Mouse (Mus musculus): ENCODE results near the gene Idnk. TPM values are rescaled to one million over a fixed set of nuclear protein-coding genes. Genes with fewer than 3 reads are reported as not detected.
A peak's percentile ranks its signal among the peaks of the same experiment; 100 is the strongest.

The Idnk gene
- total RNA-seq, 2 experiments from 2014 or later, result 41.6 to 45.9 TPM

GRCm38 (mm10) chr13:58189473-58189872 lies 32.0 kb downstream of the Idnk start:
- ATAC-seq (replicated peaks; ENCODE audit: poor library complexity, severe bottlenecking), result 0 out of 2 replicates have a peak, but pooled peaks have one; percentile 17

- no peak for ATAC-seq (replicated peaks; ENCODE audit: poor library complexity, severe bottlenecking)
Measured at GRCm38 (mm10) chr13:58191516-58191915, 34.1 kb downstream of the Idnk start.

- ATAC-seq (replicated peaks; ENCODE audit: poor library complexity, severe bottlenecking), result no peak
Measured at GRCm38 (mm10) chr13:58192146-58192545, 34.7 kb downstream of the Idnk start.

- ATAC-seq (replicated peaks; ENCODE audit: poor library complexity, severe bottlenecking), result no peak
Measured at GRCm38 (mm10) chr13:58193221-58193620, 35.8 kb downstream of the Idnk start.

- ATAC-seq (replicated peaks; ENCODE audit: poor library complexity, severe bottlenecking), result no peak
Measured at GRCm38 (mm10) chr13:58194908-58195307, 37.5 kb downstream of the Idnk start.

GRCm38 (mm10) chr13:58197211-58197610 lies 39.8 kb downstream of the Idnk start:
- no peak for ATAC-seq (replicated peaks; ENCODE audit: poor library complexity, severe bottlenecking)

GRCm38 (mm10) chr13:58197981-58198640 lies 40.7 kb downstream of the Idnk start:
- no peak for ATAC-seq (replicated peaks; ENCODE audit: poor library complexity, severe bottlenecking)

- ATAC-seq (replicated peaks; ENCODE audit: poor library complexity, severe bottlenecking), result no peak
Measured at GRCm38 (mm10) chr13:58201343-58201742, 43.9 kb downstream of the Idnk start.

GRCm38 (mm10) chr13:58201908-58202307 lies 44.5 kb downstream of the Idnk start:
- no peak for ATAC-seq (replicated peaks; ENCODE audit: poor library complexity, severe bottlenecking)

- no peak for ATAC-seq (replicated peaks; ENCODE audit: poor library complexity, severe bottlenecking)
Measured at GRCm38 (mm10) chr13:58202903-58203302, 45.5 kb downstream of the Idnk start.

- no peak for ATAC-seq (replicated peaks; ENCODE audit: poor library complexity, severe bottlenecking)
Measured at GRCm38 (mm10) chr13:58204202-58204601, 46.8 kb downstream of the Idnk start.

GRCm38 (mm10) chr13:58204986-58205385 lies 47.5 kb downstream of the Idnk start:
- ATAC-seq (replicated peaks; ENCODE audit: poor library complexity, severe bottlenecking), result peak; percentile 98

GRCm38 (mm10) chr13:58206084-58206483 lies 48.6 kb downstream of the Idnk start:
- no peak for ATAC-seq (replicated peaks; ENCODE audit: poor library complexity, severe bottlenecking)

GRCm38 (mm10) chr13:58210441-58210840 lies 53.0 kb downstream of the Idnk start:
- no peak for ATAC-seq (replicated peaks; ENCODE audit: poor library complexity, severe bottlenecking)

GRCm38 (mm10) chr13:58212530-58212929 lies 55.1 kb downstream of the Idnk start:
- ATAC-seq (replicated peaks; ENCODE audit: poor library complexity, severe bottlenecking), result no peak

GRCm38 (mm10) chr13:58213801-58214200 lies 56.4 kb downstream of the Idnk start:
- ATAC-seq (replicated peaks; ENCODE audit: poor library complexity, severe bottlenecking), result no peak

Other genes starting within 250 kb of the Idnk start
- not detected in 2 replicates for gene Spock1, start 249.3 kb upstream of the Idnk start, total RNA-seq (2014; fragmentation: Nextera tagmentation)
- gene Spock1, start 249.3 kb upstream of the Idnk start, total RNA-seq (2017), result not detected in 2 replicates
- 7.4 and 7.8 TPM in 2 replicates for gene Klhl3, start 44.1 kb upstream of the Idnk start, total RNA-seq (2014; fragmentation: Nextera tagmentation)
- gene Klhl3, start 44.1 kb upstream of the Idnk start, total RNA-seq (2017), result 4.1 and 4.9 TPM in 2 replicates
- 112 and 130 TPM in 2 replicates for gene Hnrnpa0, start 29.1 kb upstream of the Idnk start, total RNA-seq (2014; fragmentation: Nextera tagmentation)
- 77.9 and 83.8 TPM in 2 replicates for gene Hnrnpa0, start 29.1 kb upstream of the Idnk start, total RNA-seq (2017)
- 49.9 and 50.9 TPM in 2 replicates for gene Ubqln1, start 58.0 kb downstream of the Idnk start, total RNA-seq (2014; fragmentation: Nextera tagmentation)
- 55.5 and 61.7 TPM in 2 replicates for gene Ubqln1, start 58.0 kb downstream of the Idnk start, total RNA-seq (2017)
- gene Gkap1, start 118.0 kb downstream of the Idnk start, total RNA-seq (2014; fragmentation: Nextera tagmentation), result 7.6 and 10.8 TPM in 2 replicates
- 16.4 and 17.8 TPM in 2 replicates for gene Gkap1, start 118.0 kb downstream of the Idnk start, total RNA-seq (2017)
- gene Kif27, start 201.5 kb downstream of the Idnk start, total RNA-seq (2014; fragmentation: Nextera tagmentation), result not detected in 2 replicates
- gene Kif27, start 201.5 kb downstream of the Idnk start, total RNA-seq (2017), result not detected in 2 replicates
- gene 2210016F16Rik, start 227.6 kb downstream of the Idnk start, total RNA-seq (2014; fragmentation: Nextera tagmentation), result 12.2 and 17.8 TPM in 2 replicates
- gene 2210016F16Rik, start 227.6 kb downstream of the Idnk start, total RNA-seq (2017), result 10.6 and 16.6 TPM in 2 replicates
- 34.7 and 36.1 TPM in 2 replicates for gene Rmi1, start 244.6 kb downstream of the Idnk start, total RNA-seq (2014; fragmentation: Nextera tagmentation)
- 20.0 and 22.8 TPM in 2 replicates for gene Rmi1, start 244.6 kb downstream of the Idnk start, total RNA-seq (2017)
- 748 and 806 TPM in 2 replicates for gene Hnrnpk, start 245.7 kb downstream of the Idnk start, total RNA-seq (2014; fragmentation: Nextera tagmentation)
- gene Hnrnpk, start 245.7 kb downstream of the Idnk start, total RNA-seq (2017), result 1,667 and 2,102 TPM in 2 replicates